Mouse (Mus musculus) lung, postnatal 14 days (tissue): ENCODE results near the gene Flywch2.

Experiments used
- DNase-seq: peaks from one replicate; pipeline ENCODE4 v3.0.0; 2021

The Flywch2 gene

GRCm38 (mm10) chr17:23785561-23786471 lies at the start of gene Flywch2:
Gene Flywch2, minus strand, starts transcription at chr17:23786081.
- DNase-seq = peak; percentile 74

GRCm38 (mm10) chr17:23831201-23831600 lies 45.3 kb upstream of the Flywch2 start:
- no peak for DNase-seq

GRCm38 (mm10) chr17:23829064-23829619 lies 43.3 kb upstream of the Flywch2 start, which contains the start of gene Elob:
Gene Elob, minus strand, starts transcription at chr17:23829136.
- peak; percentile 84 for DNase-seq

DNA sequence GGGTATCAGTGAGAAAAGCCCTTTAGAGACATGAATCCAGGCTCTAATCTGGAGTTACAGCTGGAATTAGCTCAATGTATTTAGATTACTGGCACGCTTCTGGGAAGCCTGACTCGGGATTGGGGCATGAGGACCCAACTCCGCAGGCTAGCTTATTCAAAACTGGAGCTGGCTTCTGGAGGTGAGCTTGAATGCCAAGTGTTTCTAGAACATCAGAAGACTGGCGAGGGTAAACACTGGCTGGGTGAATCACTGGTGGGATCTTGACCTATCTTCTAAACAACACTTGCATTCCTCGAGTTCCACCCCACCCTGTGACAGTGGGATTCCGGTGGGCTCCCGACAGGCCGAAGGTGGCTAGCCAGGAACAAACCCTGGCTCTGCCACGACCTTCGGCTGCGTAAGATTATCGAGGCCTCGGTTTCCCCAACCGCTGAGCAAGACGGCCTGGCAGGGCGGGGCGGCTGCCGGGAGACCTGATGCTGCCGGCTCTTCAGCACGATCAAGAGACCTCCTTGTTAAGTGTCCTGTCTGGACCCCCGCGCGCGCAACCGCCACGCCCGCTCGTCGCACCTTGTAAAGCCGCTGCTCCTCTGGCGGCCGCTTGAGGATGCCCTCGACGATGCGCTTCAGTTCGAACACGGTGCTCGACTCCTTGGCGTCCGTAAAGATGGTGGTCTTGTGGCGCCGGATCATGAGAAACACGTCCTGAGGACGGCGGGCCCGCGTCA lies 42.6 kb upstream of the Flywch2 start:
- DNase-seq = peak; percentile 41

- no peak for DNase-seq
Measured at GRCm38 (mm10) chr17:23825591-23825990, 39.7 kb upstream of the Flywch2 start.

GRCm38 (mm10) chr17:23823614-23824013 lies 37.7 kb upstream of the Flywch2 start:
- DNase-seq = no peak

- no peak for DNase-seq
Measured at GRCm38 (mm10) chr17:23823018-23823417, 37.1 kb upstream of the Flywch2 start.

DNA sequence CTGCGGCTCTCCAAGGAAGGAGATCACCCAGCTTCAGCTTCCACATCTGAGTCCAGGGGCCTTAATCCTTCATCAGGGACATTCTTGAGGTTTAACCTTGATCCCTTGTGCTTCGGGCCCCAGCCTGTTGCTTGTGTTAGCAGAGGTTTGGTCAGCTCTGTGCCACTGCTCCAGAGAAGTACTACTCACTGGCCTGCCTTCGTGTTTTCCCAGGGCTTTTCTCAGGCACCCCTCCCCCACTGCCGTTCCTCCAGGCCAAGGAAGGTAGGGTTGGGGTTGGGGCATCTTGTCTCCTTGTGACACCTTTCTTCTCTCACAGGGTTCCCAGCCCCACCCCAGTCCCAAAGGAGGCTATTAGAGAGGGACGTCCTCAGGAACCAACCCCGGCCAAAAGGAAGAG lies 36.2 kb upstream of the Flywch2 start:
- no peak for DNase-seq

GRCm38 (mm10) chr17:23820731-23821130 lies 34.9 kb upstream of the Flywch2 start:
- DNase-seq = no peak

- no peak for DNase-seq
Measured at GRCm38 (mm10) chr17:23819235-23819634, 33.4 kb upstream of the Flywch2 start.

GRCm38 (mm10) chr17:23818579-23818978 lies 32.7 kb upstream of the Flywch2 start:
- DNase-seq = no peak

GRCm38 (mm10) chr17:23815641-23816040 lies 29.8 kb upstream of the Flywch2 start:
- DNase-seq = no peak

GRCm38 (mm10) chr17:23807918-23808317 lies 22.0 kb upstream of the Flywch2 start:
- no peak for DNase-seq

GRCm38 (mm10) chr17:23806867-23807266 lies 21.0 kb upstream of the Flywch2 start:
- DNase-seq = peak; percentile 32

- DNase-seq = no peak
Measured at GRCm38 (mm10) chr17:23804426-23805085, 18.7 kb upstream of the Flywch2 start.

DNA sequence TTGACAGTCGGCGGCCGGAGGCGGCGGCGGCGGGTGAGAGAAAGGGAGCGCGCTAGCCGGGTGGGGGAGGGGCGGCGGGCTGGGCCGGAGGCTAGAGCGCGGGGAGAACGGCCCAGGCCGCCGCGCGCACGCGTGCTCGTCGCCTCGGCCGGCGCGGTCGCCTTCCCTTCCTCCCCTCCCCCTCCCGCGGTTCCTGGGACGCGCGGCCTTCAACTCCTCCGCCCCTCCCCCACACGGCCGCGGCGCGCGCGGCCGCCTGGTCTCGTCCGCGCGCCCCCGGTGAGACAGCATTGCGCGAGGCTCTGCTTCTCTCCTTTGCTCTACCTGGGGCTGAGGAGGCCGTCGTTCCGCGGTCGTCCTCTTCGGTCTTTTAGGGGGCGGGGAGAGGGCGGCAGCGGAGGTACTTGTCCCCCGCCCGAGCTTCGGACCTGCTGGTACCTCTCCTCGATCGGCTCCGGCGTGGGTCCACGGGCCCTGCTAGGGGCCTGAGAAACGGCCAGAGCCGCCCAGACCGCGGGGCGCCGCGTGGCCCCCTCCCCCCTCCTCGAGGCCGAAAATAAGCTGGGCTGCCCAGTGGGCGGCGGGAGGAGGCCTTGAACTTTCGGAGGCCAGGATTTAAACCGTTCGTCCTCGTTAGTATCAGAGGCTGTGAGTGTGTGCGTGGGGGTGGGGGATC lies 17.6 kb upstream of the Flywch2 start:
- DNase-seq = peak; percentile 83

GRCm38 (mm10) chr17:23802746-23803365 lies 17.0 kb upstream of the Flywch2 start:
- peak; percentile 96 for DNase-seq

- DNase-seq = no peak
Measured at GRCm38 (mm10) chr17:23801627-23802026, 15.7 kb upstream of the Flywch2 start.

DNA sequence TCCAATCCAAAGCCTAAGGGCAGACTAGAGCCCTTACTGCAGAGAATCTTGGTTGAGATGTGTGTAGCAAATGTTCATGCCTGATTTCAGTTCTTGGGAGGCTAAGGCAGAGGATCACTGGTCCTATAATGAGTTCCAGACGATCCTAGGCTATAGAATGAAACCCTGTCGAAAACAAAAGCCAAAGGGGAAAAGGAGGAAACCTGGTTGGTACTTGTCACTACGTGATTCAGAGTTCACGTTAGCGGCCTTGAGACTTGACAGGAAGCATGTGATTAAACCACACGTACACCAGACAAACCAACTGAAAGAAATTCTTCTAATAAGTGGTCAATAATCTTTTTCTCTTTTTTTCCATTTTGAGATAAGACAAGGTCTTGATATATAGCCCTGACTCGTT lies 11.4 kb upstream of the Flywch2 start:
- DNase-seq = no peak

GRCm38 (mm10) chr17:23795323-23795722 lies 9.4 kb upstream of the Flywch2 start:
- no peak for DNase-seq

DNA sequence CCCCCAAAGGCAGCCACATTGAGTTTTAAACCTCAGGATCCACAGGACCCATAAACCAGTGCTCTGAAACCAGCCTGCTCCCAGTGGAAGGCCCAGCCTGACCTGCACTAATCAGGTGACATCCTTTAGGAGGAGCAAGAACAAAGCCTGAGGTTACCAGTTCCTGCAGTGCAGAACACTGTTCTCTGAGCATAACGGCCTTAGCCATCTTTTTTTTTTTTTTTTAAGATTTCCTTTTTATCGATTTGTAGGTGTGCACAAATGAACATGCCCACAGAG lies 5.1 kb upstream of the Flywch2 start:
- DNase-seq = no peak
